Mouse (Mus musculus): Measurements from ENCODE around the gene Afap1l2.

DNA sequence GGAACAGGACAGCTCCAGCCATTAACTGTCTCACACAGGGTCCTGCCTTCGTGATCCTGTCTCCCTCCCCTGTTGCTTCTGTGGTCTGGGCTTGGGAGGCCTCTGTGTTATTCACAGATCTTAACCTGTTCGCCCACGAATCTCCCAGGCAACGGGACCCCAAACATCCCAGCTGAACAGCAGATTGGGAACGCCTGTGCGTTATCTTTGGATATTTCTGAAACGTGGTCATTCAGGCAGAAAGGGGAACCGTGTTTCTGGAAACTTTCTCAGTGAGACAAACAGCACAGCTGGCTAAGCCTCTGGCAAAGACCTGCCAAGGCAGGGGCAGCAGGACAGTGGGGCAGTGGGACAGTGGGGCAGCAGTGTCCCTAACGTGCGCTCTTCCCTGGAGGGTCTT, 24.3 kb downstream of the Afap1l2 start:
- TF ChIP-seq GATA1 (IDR thresholded peaks at IDR 0.05; ENCODE audit: low read length) (no peak), TAL1 (IDR thresholded peaks at IDR 0.05; ENCODE audit: low read length) (no peak)
